Mouse (Mus musculus) kidney, embryonic 16.5 days (tissue): ENCODE results near the gene Mkrn3. TPM values are rescaled to one million over a fixed set of nuclear protein-coding genes. Genes with fewer than 3 reads are reported as not detected.

Experiments
- ATAC-seq: fragments of 200-750 bp; cut with Nextera tagmentation; 2 replicates; pipeline ENCODE4 v1.8.0; 2017; ENCODE audit warnings: moderate TSS enrichment; ENCODE audit not compliant: low FRiP score, low TSS enrichment
- H3K27ac ChIP-seq: fragments of 300-500 bp; sonication (generic); 2 replicates; pipeline ENCODE4 v1.5.1; 2014; ENCODE audit warnings: low read length
- H3K27me3 ChIP-seq: fragments of 300-500 bp; sonication (generic); 2 replicates; pipeline ENCODE4 v1.6.1; 2014; ENCODE audit warnings: low read length, control low read depth, mixed read lengths; ENCODE audit not compliant: insufficient read depth
- H3K36me3 ChIP-seq: fragments of 300-500 bp; sonication (generic); 2 replicates; pipeline ENCODE4 v1.6.1; 2014; ENCODE audit warnings: low read length, control low read depth, mixed read lengths; ENCODE audit not compliant: insufficient read depth
- H3K4me1 ChIP-seq: fragments of 300-500 bp; sonication (generic); 2 replicates; pipeline ENCODE4 v1.6.1; 2014; ENCODE audit warnings: low read length, control low read depth, mixed read lengths; ENCODE audit not compliant: insufficient read depth
- H3K4me2 ChIP-seq: fragments of 300-500 bp; sonication (generic); replicated peaks from 2 replicates; pipeline ENCODE4 v1.6.1; 2014; ENCODE audit warnings: low read depth, low read length
- H3K4me3 ChIP-seq: fragments of 300-500 bp; sonication (generic); 2 replicates; pipeline ENCODE4 v1.5.1; 2014; ENCODE audit warnings: mild to moderate bottlenecking, low read length
- H3K9ac ChIP-seq: fragments of 300-500 bp; sonication (generic); replicated peaks from 2 replicates; pipeline ENCODE4 v1.6.1; 2014; ENCODE audit warnings: low read length
- H3K9me3 ChIP-seq: fragments of 300-500 bp; sonication (generic); 2 replicates; pipeline ENCODE4 v1.6.1; 2016; ENCODE audit warnings: low read length, control low read depth
- WGBS: fragments of 180-500 bp; shearing (Covaris S2); extraction: QIAGEN DNeasy Blood & Tissue Kit; methylation state at CpG from one replicate; pipeline ENCODE4 v1.1.7; 2014; 5-methylcytosine and 5-hydroxymethylcytosine counted together
- polyA plus RNA-seq: library from polyadenylated mRNA; unstranded; fragments of >200 nt; fragmentation: Nextera tagmentation; extraction: Ambion mirVana; gene quantifications from 2 replicates; pipeline ENCODE4 v1.2.1, GENCODE M21; 2015

Mkrn3 gene
- polyA plus RNA-seq, 1 experiment from 2014 or later, result 5.1 TPM

- Histone ChIP-seq H3K4me1 (no peaks in the 10 kb centered on the region), H3K9me3 (no peaks in the 10 kb centered on the region), H3K36me3 (no peaks in the 10 kb centered on the region), H3K27me3 (no peaks in the 10 kb centered on the region), H3K4me2 (no peak overlapping the region), H3K4me3 (no peak overlapping the region), H3K27ac (no peak overlapping the region), H3K9ac (no peak overlapping the region)
- ATAC-seq, result no peak
- WGBS, result 22% methylated on average over 8 of the region's 8 CpGs
These were observed 8.4 kb upstream of the Mkrn3 start for GRCm38 (mm10) chr7:62428337-62428736.

DNA sequence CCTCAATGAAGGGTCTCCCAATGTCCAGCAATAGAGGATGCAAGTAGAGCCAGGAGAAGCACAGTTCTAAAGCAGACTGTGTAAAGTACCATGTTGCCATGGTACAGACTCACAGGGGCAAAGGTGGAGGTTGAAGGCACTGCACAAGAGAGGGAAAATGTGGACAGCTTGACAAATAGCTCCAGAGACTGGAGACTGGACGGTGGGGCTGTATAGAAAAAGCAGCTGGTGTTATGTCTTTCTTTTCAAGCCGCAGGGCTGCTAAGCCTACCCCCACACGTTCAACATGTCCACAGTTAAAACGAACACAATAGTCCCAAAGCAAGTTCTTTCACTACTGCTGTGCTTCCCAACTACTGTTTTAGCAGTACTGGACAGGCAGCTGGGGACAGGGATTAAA, 3.3 kb upstream of the Mkrn3 start:
- H3K4me1 ChIP-seq, result peaks cover 8% of the 10 kb centered on the region
- H3K4me2 ChIP-seq, result no peak overlapping the region
- no peak for ATAC-seq
- H3K4me3 ChIP-seq, result no peak overlapping the region
- no peak overlapping the region for H3K27ac ChIP-seq
- peaks cover 9% of the 10 kb centered on the region; the same call in 1 of the 2 replicates for H3K9me3 ChIP-seq
- 47% methylated on average over 4 of the region's 4 CpGs for WGBS
- H3K36me3 ChIP-seq, result no peaks in the 10 kb centered on the region
- H3K27me3 ChIP-seq, result no peaks in the 10 kb centered on the region; the same call in 1 of the 2 replicates
- no peak overlapping the region for H3K9ac ChIP-seq

GRCm38 (mm10) chr7:62420566-62420965, 627 bp upstream of the Mkrn3 start:
- H3K4me2 ChIP-seq, result 0 out of 2 replicates have a peak overlapping the region, but pooled peaks have one; percentile 48
- no peak overlapping the region for H3K27ac ChIP-seq
- no peaks in the 10 kb centered on the region; the same call in 1 of the 2 replicates for H3K27me3 ChIP-seq
- ATAC-seq, result no peak
- 70% methylated on average over 6 of the region's 6 CpGs for WGBS
- peaks cover 9% of the 10 kb centered on the region; the same call in 1 of the 2 replicates for H3K9me3 ChIP-seq
- peaks cover 8% of the 10 kb centered on the region for H3K4me1 ChIP-seq
- H3K4me3 ChIP-seq, result no peak overlapping the region
- H3K9ac ChIP-seq, result no peak overlapping the region
- no peaks in the 10 kb centered on the region for H3K36me3 ChIP-seq

DNA sequence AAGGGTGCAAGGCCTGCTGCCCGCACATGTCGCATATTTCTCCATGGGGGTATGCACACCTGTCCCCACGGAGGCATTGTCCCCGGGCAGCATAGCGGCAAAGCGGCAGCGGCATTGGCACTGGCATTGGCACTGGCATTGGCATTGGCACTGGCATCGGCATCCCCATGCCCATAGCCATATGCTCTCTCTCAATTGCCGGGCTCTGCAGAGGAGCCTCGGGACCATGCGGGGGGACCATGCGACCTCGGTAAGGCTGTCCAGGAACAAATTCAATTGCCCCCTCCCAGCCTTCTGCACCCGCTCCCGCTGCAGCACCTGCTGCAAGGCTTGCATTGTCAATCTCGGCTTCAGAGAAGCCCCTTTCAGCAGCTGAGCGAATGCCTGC, 840 bp downstream of the Mkrn3 start:
- peak overlapping the region; percentile 54 for H3K4me2 ChIP-seq
- H3K4me1 ChIP-seq, result peaks cover 8% of the 10 kb centered on the region
- H3K9ac ChIP-seq, result peak overlapping the region; percentile 79
- H3K9me3 ChIP-seq, result peaks cover 9% of the 10 kb centered on the region; the same call in 1 of the 2 replicates
- 59% methylated on average over 17 of the region's 17 CpGs for WGBS
- H3K27me3 ChIP-seq, result no peaks in the 10 kb centered on the region; the same call in 1 of the 2 replicates
- no peak overlapping the region for H3K27ac ChIP-seq
- ATAC-seq, result peak; percentile 65
- H3K4me3 ChIP-seq, result peak overlapping the region; percentile 68
- H3K36me3 ChIP-seq, result no peaks in the 10 kb centered on the region

DNA sequence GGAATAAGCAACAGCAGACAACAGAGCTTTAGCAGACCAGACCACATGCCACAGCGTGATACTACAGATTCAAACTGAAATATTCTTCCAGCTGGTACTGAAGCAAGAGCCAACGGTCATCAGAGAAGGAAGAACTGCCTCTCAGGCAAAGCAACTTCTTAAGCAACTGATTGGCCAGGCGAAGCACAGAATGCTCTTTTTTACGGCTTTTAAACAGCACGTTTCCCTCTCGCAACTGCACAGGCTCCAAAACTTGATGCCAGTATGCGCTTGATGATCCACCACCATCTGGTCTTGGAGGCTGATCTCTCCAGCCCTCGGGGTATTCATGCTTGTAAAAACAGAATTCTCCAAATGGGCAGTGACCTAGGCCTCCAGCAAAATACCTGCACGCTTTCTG, 1.6 kb downstream of the Mkrn3 start:
- ATAC-seq, result no peak

GRCm38 (mm10) chr7:62416173-62416572, 3.8 kb downstream of the Mkrn3 start:
- Histone ChIP-seq H3K4me2 (no peak overlapping the region), H3K9ac (no peak overlapping the region), H3K36me3 (no peaks in the 10 kb centered on the region), H3K4me1 (peaks cover 8% of the 10 kb centered on the region), H3K9me3 (peaks cover 9% of the 10 kb centered on the region; the same call in 1 of the 2 replicates), H3K27me3 (no peaks in the 10 kb centered on the region), H3K4me3 (no peak overlapping the region), H3K27ac (no peak overlapping the region)
- ATAC-seq, result no peak

More for the DNA sequence above, 1.6 kb downstream of the Mkrn3 start:
- H3K27ac ChIP-seq, result no peak overlapping the region
- 85% methylated on average over 9 of the region's 9 CpGs for WGBS
- H3K9me3 ChIP-seq, result peaks cover 9% of the 10 kb centered on the region; the same call in 1 of the 2 replicates
- no peaks in the 10 kb centered on the region for H3K36me3 ChIP-seq
- H3K4me2 ChIP-seq, result peak overlapping the region; percentile 54
- H3K4me3 ChIP-seq, result no peak overlapping the region; the same call in 1 of the 2 replicates
- H3K27me3 ChIP-seq, result no peaks in the 10 kb centered on the region; the same call in 1 of the 2 replicates
- H3K4me1 ChIP-seq, result peaks cover 8% of the 10 kb centered on the region
- no peak overlapping the region for H3K9ac ChIP-seq

- WGBS, result 78% methylated on average over 1 of the region's 1 CpGs
- no peak overlapping the region for H3K9ac ChIP-seq
- ATAC-seq, result no peak
These were observed 4.7 kb downstream of the Mkrn3 start for GRCm38 (mm10) chr7:62415222-62415621.

GRCm38 (mm10) chr7:62407803-62408202, 12.1 kb downstream of the Mkrn3 start:
- H3K4me1 ChIP-seq, result no peaks in the 10 kb centered on the region
- ATAC-seq, result no peak
- no peak overlapping the region for H3K4me3 ChIP-seq
- peaks cover 7% of the 10 kb centered on the region; the same call in 1 of the 2 replicates for H3K9me3 ChIP-seq
- H3K27me3 ChIP-seq, result no peaks in the 10 kb centered on the region
- no peak overlapping the region for H3K4me2 ChIP-seq
- no peak overlapping the region for H3K9ac ChIP-seq
- H3K36me3 ChIP-seq, result no peaks in the 10 kb centered on the region
- WGBS, result 56% methylated on average over 3 of the region's 3 CpGs
- H3K27ac ChIP-seq, result no peak overlapping the region

More at GRCm38 (mm10) chr7:62415222-62415621, 4.7 kb downstream of the Mkrn3 start:
- Histone ChIP-seq H3K4me3 (no peak overlapping the region), H3K4me1 (peaks cover 8% of the 10 kb centered on the region), H3K4me2 (no peak overlapping the region), H3K9me3 (peaks cover 4% of the 10 kb centered on the region; the same call in 1 of the 2 replicates), H3K27ac (no peak overlapping the region), H3K36me3 (no peaks in the 10 kb centered on the region), H3K27me3 (no peaks in the 10 kb centered on the region)

- WGBS, result 42% methylated on average over 19 of the region's 19 CpGs
- Histone ChIP-seq H3K9ac (no peak overlapping the region), H3K4me3 (peak overlapping the region; percentile 8; the same call in 1 of the 2 replicates)
These were observed 13.3 kb downstream of the Mkrn3 start for GRCm38 (mm10) chr7:62406573-62407050.

DNA sequence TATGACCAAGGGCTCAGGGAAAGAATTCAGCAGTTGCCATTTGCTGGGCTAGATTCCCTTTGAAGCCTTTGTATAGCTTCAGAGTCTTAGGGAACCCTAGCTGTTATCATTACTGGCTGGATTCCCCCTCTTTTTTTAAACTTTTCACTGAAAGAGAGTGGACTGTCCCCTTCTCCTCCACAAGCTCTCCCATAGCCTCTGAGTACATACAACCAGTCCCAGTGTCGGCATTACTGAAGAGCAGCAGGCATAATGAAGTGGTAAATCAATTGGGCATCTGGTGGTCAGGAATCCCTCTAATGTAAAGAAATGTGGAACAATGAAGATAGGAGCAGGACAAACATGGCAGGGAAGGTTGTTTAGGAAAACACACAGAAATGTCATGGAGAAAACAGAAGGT, 27.7 kb downstream of the Mkrn3 start:
- no peak overlapping the region for H3K4me3 ChIP-seq
- no peaks in the 10 kb centered on the region for H3K36me3 ChIP-seq
- H3K4me1 ChIP-seq, result no peaks in the 10 kb centered on the region
- no peak overlapping the region for H3K9ac ChIP-seq
- WGBS, result 40% methylated on average over 1 of the region's 1 CpGs
- ATAC-seq, result no peak
- no peak overlapping the region for H3K27ac ChIP-seq
- no peak overlapping the region for H3K4me2 ChIP-seq
- H3K9me3 ChIP-seq, result no peaks in the 10 kb centered on the region
- no peaks in the 10 kb centered on the region for H3K27me3 ChIP-seq

More at GRCm38 (mm10) chr7:62406573-62407050, 13.3 kb downstream of the Mkrn3 start:
- H3K27ac ChIP-seq, result no peak overlapping the region
- H3K9me3 ChIP-seq, result peaks cover 7% of the 10 kb centered on the region; the same call in 1 of the 2 replicates
- peak overlapping the region; percentile 33 for H3K4me2 ChIP-seq
- no peaks in the 10 kb centered on the region for H3K36me3 ChIP-seq
- 0 out of 2 replicates have a peak, but pooled peaks have one; percentile 42 for ATAC-seq
- no peaks in the 10 kb centered on the region for H3K27me3 ChIP-seq
- no peaks in the 10 kb centered on the region for H3K4me1 ChIP-seq
